Mouse (Mus musculus) right cerebral cortex, postnatal 25 days (tissue): ENCODE results near the gene Hnrnpd.
A peak's percentile ranks its signal among the peaks of the same experiment; 100 is the strongest.

Experiments used
- DNase-seq: peaks from one replicate; pipeline ENCODE4 v3.0.0; 2022

Hnrnpd gene

DNA sequence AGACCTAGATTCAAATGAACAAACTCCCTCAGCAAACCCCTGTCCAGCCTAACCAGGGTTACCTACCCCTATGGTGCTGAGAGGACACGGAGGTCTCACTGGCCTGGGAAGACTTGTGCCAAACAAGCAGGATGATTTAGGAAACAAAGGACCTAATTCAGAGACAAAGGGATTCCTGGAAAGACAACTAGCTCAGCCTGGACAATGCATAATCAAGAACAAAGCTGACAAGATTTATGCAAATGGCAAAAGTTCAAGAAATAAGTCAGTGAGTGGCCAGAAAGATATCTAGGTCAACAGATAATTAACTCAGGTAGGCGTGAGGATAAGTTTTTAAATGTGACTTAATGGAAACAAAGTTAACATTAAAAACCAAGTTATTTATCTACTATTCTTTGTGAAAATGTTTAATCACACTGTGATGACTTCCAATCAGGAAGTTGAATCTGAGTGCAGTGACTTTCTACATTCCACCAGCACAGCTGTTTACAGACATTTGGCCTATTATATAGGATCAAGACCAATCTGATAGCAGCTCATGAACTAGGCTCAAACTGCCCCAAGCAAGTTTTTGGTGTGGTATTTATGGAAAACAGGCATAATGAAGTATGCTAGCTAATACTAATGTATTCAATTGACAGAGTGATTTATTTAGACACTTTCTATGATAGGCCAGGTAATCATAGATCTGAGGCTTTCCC lies 19.4 kb downstream of the Hnrnpd start:
- DNase-seq = no peak

GRCm38 (mm10) chr5:99958666-99959065 lies 20.1 kb downstream of the Hnrnpd start:
- no peak for DNase-seq

GRCm38 (mm10) chr5:99953883-99954282 lies 24.9 kb downstream of the Hnrnpd start:
- DNase-seq = no peak

- no peak for DNase-seq
Measured at GRCm38 (mm10) chr5:99952513-99952912, 26.2 kb downstream of the Hnrnpd start.

DNA sequence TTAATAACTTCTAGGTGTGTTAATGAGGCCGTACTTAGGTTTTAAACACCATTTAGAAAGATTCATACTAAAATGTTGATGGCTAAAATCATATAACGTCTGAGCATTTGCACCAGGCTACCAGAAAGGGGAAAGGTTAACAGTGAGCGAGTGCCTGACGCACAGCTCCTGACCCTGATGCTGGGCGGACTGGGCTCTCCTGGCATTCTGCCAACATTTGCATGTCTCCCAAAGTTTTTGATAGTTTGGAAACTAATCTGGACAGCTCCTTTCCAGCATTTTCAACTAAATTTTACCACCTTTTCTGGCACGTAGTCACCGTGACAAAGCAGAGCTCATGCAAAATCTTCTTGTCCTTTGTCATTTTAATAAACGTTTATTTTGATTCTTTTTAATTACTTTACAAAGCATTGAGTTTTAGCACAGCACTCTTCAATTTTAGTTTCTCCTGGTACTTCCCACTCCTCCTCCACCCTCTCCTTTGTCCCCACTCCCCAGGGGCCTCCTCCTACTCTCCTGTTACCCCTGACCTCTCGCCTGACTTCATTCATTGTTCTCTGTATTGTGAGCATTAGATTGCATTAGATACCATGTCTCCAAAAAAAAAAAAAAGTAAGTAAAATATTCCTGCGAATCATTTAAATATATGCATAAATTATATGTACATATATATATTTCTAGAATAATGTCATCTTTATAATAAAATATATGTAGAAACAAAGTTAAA lies 36.8 kb downstream of the Hnrnpd start:
- no peak for DNase-seq

DNA sequence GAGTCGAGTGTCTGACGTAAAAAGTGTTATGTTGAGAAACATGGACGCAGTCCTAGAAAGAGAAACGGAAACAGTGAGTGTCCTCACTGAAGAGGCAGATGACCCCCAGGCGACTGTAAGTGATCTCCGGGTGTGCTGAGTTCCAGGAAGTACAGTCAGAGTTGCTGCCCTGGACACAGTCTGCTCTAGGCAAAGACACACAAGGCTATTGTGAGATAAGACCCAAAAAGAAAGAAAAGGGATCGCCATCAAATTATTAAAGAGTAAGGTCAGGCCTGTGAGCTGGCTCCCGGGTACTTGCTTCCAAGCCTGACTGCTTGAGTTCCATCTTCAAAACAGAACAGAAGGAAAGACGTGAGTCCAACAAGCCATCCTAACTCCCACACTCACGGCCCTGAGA lies 37.5 kb downstream of the Hnrnpd start:
- DNase-seq = no peak

GRCm38 (mm10) chr5:99939440-99939839 lies 39.3 kb downstream of the Hnrnpd start:
- no peak for DNase-seq

GRCm38 (mm10) chr5:99931910-99932309 lies 46.8 kb downstream of the Hnrnpd start:
- no peak for DNase-seq

- no peak for DNase-seq
Measured at GRCm38 (mm10) chr5:99927951-99928350, 50.8 kb downstream of the Hnrnpd start.

DNA sequence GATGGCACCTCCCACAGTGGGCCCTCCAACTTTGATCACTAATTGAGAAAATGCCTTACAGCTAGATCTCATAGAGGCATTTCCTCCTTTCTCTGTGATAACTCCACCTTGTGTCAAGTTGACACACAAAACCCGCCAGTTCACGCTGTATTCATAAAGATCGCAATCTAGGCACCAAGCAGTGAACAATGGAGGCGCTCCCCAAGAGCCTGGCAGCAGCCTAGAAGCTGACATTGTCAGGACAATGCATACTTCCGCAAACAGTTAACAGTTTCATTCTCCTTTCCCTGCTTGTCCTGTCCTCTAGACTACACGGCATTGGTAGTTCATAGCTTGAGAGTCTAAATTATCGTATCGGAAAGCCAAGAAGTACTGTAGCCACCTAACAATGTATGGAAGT lies 56.7 kb downstream of the Hnrnpd start:
- DNase-seq = no peak

GRCm38 (mm10) chr5:99915494-99915893 lies 63.2 kb downstream of the Hnrnpd start:
- DNase-seq = no peak

DNA sequence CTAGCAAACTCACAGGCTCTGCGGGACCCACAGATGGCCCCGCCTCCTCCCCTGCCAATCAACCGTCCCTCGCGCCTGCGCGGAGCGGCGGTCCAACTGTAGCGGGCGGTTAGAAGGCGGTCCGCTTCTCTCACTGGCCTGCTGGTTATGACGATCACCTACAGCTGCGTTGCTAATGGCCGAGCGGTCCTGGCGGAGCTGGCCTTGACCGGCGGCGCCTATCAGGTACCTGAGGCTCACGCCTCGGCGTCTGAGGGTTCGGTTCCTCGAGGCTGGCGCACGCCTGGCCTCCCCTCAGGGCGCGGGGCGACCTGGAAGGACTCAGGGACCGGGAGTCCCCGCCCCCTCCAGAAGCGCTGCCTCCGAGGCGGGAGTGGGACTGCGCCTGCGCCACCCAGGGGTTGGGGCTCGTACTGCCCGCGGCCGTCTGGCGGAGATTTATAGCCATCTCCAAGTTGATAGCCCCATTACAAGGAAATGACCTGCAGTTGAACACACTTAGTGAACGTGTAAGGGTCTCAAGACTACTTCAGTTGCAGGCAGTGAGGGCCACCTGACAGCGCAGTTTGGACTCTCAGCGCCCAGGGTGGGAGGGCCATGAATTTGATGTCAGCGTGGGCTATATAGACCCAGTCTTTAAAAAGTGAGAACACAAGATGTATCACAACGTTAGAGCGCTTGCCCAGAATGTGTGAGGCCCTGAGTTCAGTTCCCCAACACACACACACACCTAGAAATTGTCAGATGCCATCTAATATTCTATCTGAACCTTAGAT lies 72.4 kb downstream of the Hnrnpd start, which contains the start of gene Vamp9:
Vamp9 (plus strand) TSS at position 74 of the 776 bp plus-strand sequence.
- peak; percentile 94 for DNase-seq
